Mouse (Mus musculus): ENCODE data around the gene Rnh1.

GRCm38 (mm10) chr7:141141326-141141725 lies 31.3 kb downstream of the Rnh1 start:
- TF ChIP-seq POLR2A (IDR thresholded peaks at IDR 0.05; ENCODE audit: low read depth, low read length) (no peak), CTCF (IDR thresholded peaks at IDR 0.05; ENCODE audit: extremely low read depth, insufficient read length, insufficient replicate concordance, low read depth, low read length) (no peak)

All from small intestine, adult 2 months (tissue).